Mouse (Mus musculus): Measurements from ENCODE around the gene 5730480H06Rik. TPM values are rescaled to one million over a fixed set of nuclear protein-coding genes. Genes with fewer than 3 reads are reported as not detected.

The 5730480H06Rik gene
- total RNA-seq, 2 experiments from 2014 or later: 4.7 to 6.3 TPM

DNA sequence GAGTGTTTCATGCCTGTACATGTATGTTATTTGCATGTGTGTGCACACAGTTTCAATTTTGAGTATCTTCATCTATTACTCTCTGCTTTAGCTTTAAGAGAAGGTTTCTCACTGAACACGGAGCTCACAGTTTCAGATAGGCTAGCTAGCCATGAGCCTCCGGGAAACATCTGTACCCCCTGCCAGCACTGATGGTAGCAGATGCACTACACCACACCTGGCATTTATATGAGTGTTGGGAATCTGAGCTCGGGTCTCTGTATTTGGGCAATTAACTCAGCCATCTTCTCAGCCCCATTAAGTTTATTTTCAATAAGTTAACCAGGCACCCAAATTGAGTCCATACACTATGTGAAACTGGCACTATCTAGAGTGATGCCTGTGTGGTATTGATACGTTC lies 83.7 kb downstream of the 5730480H06Rik start:
- no peak for DNase-seq
- intact Hi-C loops (cut with DNase I; ENCODE audit: low total_unique reads): no loop called here

- DNase-seq: no peak
- intact Hi-C loops (cut with DNase I; ENCODE audit: low total_unique reads): no loop called here
Observed at GRCm38 (mm10) chr5:48412261-48412660, 84.5 kb downstream of the 5730480H06Rik start.

DNA sequence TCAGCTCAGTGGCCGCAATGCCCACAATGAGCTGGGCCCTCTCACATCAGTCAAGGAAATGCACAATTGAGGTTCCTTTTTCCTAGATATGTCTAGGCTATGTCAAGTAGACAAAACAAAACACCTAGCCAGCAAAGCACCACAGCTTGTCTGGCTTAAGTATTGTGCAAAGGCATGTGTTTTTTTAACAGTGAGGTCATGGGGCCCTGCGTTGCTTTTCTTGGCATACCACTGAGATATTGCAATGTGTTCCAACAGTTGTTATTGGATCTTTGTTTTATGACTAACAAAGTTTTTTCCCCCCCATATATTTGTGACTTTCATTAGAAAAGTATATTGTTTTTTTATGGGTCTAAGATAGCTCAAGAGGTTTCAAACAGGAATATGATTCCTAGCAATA lies 92.0 kb downstream of the 5730480H06Rik start:
- intact Hi-C loops (cut with DNase I; ENCODE audit: low total_unique reads): no loop called here
- DNase-seq: no peak

- DNase-seq: no peak
- intact Hi-C loops (cut with DNase I; ENCODE audit: low total_unique reads): no loop called here
Observed at GRCm38 (mm10) chr5:48421957-48422356, 94.2 kb downstream of the 5730480H06Rik start.

DNA sequence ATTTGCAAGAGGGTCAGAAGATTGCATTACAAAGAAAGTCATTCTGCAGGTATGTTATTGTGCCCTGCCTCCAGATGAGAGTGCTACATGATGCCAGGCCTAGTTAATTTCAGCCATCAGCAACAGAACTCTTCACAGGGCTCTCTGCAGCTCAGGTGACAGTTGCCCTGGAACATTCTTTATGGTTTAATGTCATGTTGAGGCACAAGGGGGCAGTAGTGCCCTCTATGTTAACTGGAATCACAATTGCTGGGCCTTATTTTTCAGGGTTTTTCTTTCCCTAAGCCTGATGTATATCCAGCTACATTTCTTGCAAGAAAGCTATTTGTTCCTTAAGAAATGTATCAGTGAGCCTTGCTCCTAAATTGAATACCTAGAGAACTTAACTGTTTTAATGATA lies 102.7 kb downstream of the 5730480H06Rik start:
- intact Hi-C loops (cut with DNase I; ENCODE audit: low total_unique reads): no loop called here
- DNase-seq: no peak

GRCm38 (mm10) chr5:48448888-48449287 lies 121.1 kb downstream of the 5730480H06Rik start:
- DNase-seq: no peak
- intact Hi-C loops (cut with DNase I; ENCODE audit: low total_unique reads): no loop called here

GRCm38 (mm10) chr5:48460221-48460620 lies 132.5 kb downstream of the 5730480H06Rik start:
- no peak for DNase-seq
- intact Hi-C loops (cut with DNase I; ENCODE audit: low total_unique reads): no loop called here
